Mouse (Mus musculus): Measurements from ENCODE around the gene Hpse2. TPM values are rescaled to one million over a fixed set of nuclear protein-coding genes. Genes with fewer than 3 reads are reported as not detected.

The Hpse2 gene
- polyA plus RNA-seq, 1 experiment from 2014 or later: 7.1 TPM

DNA sequence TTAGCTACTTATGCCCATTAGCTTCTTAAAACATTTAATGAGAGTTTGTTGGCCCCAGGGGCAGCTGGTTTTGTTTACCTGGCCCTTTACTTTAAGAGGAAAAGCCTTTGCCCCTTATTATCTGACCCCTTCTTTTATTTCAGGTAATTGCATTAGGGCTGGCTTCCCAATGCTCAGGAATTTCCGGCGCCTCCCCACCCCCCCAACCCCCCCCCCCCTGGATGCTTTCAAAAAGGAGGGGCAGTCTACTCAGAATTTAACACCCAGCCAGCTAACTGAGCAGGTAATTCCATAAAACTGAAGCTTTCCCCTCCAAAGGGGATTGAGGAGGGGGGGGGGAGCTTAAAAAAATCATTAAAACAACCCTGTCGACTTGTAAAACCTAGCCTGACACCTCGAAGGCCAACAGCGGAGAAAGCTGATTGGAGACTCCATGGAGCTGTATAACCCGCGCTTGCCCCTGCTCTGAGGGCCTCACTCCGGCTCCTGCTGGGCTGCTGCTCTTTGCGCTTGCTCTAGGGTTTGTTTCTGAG, 451.4 kb downstream of the Hpse2 start:
- H3K4me1 ChIP-seq: peaks cover 9% of the 10 kb centered on the region

DNA sequence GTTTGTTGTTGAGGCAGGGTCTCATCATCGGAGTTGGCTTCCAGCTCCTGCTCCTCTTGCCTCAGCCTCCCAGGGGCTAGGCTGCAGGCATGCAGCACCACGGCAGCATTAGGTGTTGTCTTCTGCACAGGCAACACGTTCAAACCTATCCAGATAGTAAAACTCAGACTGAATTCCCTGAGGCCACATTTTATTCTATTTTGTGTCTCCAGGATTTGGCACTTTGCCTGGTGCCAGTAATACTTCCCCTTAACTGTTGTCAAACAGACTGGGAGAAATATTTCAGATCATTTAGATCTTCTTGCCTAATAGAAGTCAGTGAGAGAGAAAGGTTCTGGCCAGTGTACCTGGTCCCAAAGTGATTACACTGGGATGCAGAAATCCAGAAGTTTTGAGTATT, 458.5 kb downstream of the Hpse2 start:
- no peak overlapping the region for H3K27ac ChIP-seq
- no peaks in the 10 kb centered on the region for H3K27me3 ChIP-seq
- H3K9ac ChIP-seq: no peak overlapping the region
- WGBS: 23% methylated on average over 3 of the region's 3 CpGs
- H3K4me3 ChIP-seq: no peak overlapping the region
- 0 out of 2 replicates have a peak, but pooled peaks cover 6% of the 10 kb centered on the region for H3K4me1 ChIP-seq
- no peak for ATAC-seq (ENCODE audit: insufficient number of reproducible peaks, low FRiP score, low TSS enrichment, low read depth)
- H3K9me3 ChIP-seq: no peaks in the 10 kb centered on the region
- no peak overlapping the region for H3K4me2 ChIP-seq
- no peaks in the 10 kb centered on the region for H3K36me3 ChIP-seq

More for the DNA sequence above, 451.4 kb downstream of the Hpse2 start:
- Histone ChIP-seq H3K27me3 (no peaks in the 10 kb centered on the region), H3K4me2 (no peak overlapping the region), H3K36me3 (no peaks in the 10 kb centered on the region), H3K9me3 (no peaks in the 10 kb centered on the region; the same call in 1 of the 2 replicates), H3K4me3 (no peak overlapping the region), H3K27ac (no peak overlapping the region), H3K9ac (no peak overlapping the region)
- ATAC-seq (ENCODE audit: insufficient number of reproducible peaks, low FRiP score, low TSS enrichment, low read depth): no peak
- 9% methylated on average over 9 of the region's 9 CpGs for WGBS

DNA sequence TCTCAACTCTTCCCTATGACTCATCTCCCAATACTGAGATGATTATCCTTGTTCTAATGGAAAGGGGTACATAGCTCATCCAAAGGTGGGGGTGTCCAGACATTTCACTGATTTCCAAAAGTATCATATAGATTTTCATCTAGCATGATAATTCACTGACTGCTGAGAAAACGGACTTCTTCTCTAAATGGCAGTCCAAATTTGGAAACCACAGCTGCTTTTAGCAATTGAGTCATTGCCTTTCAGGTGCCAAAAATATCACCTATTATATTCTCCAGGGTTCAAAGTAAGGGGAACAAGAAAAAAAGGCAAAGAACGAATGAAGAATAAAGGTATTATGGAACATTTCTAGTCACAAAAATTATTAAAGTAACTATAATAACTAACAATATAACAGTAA, 459.9 kb downstream of the Hpse2 start:
- ATAC-seq (ENCODE audit: insufficient number of reproducible peaks, low FRiP score, low TSS enrichment, low read depth): no peak
- 48% methylated on average over 2 of the region's 2 CpGs for WGBS

DNA sequence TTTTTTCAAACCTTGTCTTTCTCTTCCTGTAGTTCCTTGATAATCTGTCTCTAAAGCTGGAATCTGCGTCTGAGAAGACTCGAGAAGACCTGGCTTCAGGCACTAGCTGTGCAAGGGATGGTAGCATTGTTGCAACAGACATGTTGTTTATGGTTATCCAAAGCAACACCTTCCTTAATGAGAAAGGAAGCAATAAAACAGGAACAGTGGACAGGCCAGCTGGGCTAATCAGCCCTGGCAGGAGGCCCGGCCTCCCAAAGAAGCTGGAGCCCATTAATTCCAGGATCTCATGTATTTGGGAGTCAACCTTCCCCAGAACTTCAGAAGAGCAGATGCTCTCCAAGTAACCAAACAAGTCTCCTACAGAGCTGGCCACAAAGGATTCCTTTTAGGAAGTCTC, 465.5 kb downstream of the Hpse2 start:
- no peak for ATAC-seq (ENCODE audit: insufficient number of reproducible peaks, low FRiP score, low TSS enrichment, low read depth)
- H3K4me2 ChIP-seq: no peak overlapping the region
- no peaks in the 10 kb centered on the region for H3K9me3 ChIP-seq
- no peaks in the 10 kb centered on the region for H3K27me3 ChIP-seq
- H3K4me3 ChIP-seq: no peak overlapping the region
- WGBS: 24% methylated on average over 3 of the region's 3 CpGs
- no peak overlapping the region for H3K9ac ChIP-seq
- H3K36me3 ChIP-seq: no peaks in the 10 kb centered on the region
- no peak overlapping the region for H3K27ac ChIP-seq
- no peaks in the 10 kb centered on the region for H3K4me1 ChIP-seq

More for the DNA sequence above, 459.9 kb downstream of the Hpse2 start:
- Histone ChIP-seq H3K27me3 (no peaks in the 10 kb centered on the region), H3K9ac (no peak overlapping the region), H3K27ac (no peak overlapping the region), H3K4me2 (no peak overlapping the region), H3K9me3 (no peaks in the 10 kb centered on the region), H3K36me3 (no peaks in the 10 kb centered on the region), H3K4me1 (0 out of 2 replicates have a peak, but pooled peaks cover 6% of the 10 kb centered on the region), H3K4me3 (no peak overlapping the region)

DNA sequence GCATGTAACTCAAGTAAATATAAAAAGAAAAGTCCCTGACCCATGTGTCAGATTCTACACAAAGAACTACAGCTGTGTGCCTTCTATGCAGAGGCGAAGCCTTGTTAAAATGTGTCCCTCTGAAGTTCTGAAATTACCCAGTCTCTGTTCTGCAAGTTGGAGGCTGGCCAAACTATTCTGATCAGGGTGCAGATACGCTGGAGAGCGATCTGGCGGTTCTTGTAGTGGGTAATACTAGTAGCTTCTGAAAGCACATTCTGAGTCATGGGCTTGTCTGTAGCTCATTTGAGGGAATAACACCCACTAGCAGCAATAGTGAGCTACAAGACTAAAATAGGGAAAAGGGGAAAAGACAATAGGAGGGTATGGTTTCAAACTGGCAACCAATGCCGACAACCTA, 474.5 kb downstream of the Hpse2 start:
- H3K4me1 ChIP-seq: 0 out of 2 replicates have a peak, but pooled peaks cover 4% of the 10 kb centered on the region
- H3K4me2 ChIP-seq: no peak overlapping the region
- H3K27me3 ChIP-seq: no peaks in the 10 kb centered on the region
- no peak overlapping the region for H3K27ac ChIP-seq
- H3K9ac ChIP-seq: no peak overlapping the region
- H3K4me3 ChIP-seq: no peak overlapping the region
- no peak for ATAC-seq (ENCODE audit: insufficient number of reproducible peaks, low FRiP score, low TSS enrichment, low read depth)
- H3K9me3 ChIP-seq: no peaks in the 10 kb centered on the region
- 43% methylated on average over 5 of the region's 5 CpGs for WGBS
- no peaks in the 10 kb centered on the region for H3K36me3 ChIP-seq

DNA sequence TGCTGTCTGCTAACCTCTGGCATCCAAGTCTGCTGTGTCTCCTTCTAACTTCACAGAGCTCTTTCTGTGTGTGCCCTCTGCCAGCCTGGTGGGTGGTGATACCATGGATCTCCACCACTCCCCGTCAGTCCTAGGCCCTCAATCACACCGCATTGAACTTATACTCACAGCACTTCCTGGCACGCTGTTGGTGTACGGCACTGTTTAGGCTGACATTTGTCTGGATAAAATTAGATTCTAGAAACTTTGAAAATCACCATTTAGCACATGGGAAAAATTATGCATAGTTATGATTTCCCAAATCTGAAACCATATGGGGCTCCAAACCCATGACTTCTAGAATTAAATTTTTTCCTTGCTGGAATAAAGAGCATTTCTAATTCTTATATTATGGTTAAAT, 478.4 kb downstream of the Hpse2 start:
- H3K4me2 ChIP-seq: no peak overlapping the region
- ATAC-seq (ENCODE audit: insufficient number of reproducible peaks, low FRiP score, low TSS enrichment, low read depth): no peak
- H3K4me3 ChIP-seq: no peak overlapping the region
- H3K36me3 ChIP-seq: no peaks in the 10 kb centered on the region
- no peak overlapping the region for H3K9ac ChIP-seq
- H3K27ac ChIP-seq: no peak overlapping the region
- H3K9me3 ChIP-seq: no peaks in the 10 kb centered on the region
- WGBS: 72% methylated on average over 4 of the region's 4 CpGs
- no peaks in the 10 kb centered on the region for H3K27me3 ChIP-seq
- 0 out of 2 replicates have a peak, but pooled peaks cover 4% of the 10 kb centered on the region for H3K4me1 ChIP-seq

DNA sequence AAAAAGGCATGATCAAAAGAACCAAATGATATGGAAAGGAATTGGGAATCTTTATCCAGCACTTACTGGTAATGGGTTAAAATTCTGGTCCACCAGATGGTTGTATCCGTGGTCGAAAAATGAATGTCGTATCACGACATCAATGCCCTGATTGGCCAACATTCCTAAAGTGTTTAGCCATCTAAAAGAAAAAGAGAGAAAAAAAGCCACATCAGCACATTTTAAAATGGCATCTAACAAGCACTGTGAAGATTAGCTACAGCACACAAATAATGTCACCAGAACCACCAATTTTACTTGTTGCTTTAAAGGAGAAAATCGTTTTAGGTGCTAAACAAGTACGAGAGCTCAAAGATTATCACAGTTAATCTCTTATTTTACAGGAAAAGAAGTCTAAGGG, 479.6 kb downstream of the Hpse2 start:
- Histone ChIP-seq H3K27me3 (no peaks in the 10 kb centered on the region), H3K27ac (no peak overlapping the region), H3K4me1 (0 out of 2 replicates have a peak, but pooled peaks cover 4% of the 10 kb centered on the region), H3K9ac (no peak overlapping the region), H3K4me3 (no peak overlapping the region), H3K36me3 (no peaks in the 10 kb centered on the region), H3K4me2 (no peak overlapping the region), H3K9me3 (no peaks in the 10 kb centered on the region)
- 70% methylated on average over 6 of the region's 6 CpGs for WGBS
- no peak for ATAC-seq (ENCODE audit: insufficient number of reproducible peaks, low FRiP score, low TSS enrichment, low read depth)

DNA sequence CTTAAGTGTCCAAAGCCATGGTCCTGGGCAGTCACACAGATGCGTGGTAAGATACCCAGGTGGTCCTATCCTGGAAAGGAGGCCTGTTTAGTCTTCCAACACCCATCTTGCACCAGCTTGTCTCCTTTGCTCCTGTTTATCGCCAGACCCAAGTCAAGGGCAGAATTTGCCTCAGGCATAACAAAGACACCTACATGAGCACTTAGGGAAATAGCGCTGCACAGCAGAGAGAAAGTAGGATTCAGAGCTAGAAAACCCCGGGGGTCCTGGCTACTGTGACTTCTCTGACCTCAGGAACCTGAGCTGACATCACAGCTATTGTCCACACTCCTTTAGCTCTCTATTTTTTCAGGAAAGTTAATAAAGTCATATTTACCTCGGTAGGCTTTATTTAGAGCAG, 481.8 kb downstream of the Hpse2 start:
- H3K4me2 ChIP-seq: no peak overlapping the region
- no peak overlapping the region for H3K4me3 ChIP-seq
- no peak overlapping the region for H3K27ac ChIP-seq
- 72% methylated on average over 5 of the region's 5 CpGs for WGBS
- H3K4me1 ChIP-seq: 0 out of 2 replicates have a peak, but pooled peaks cover 3% of the 10 kb centered on the region
- no peaks in the 10 kb centered on the region for H3K27me3 ChIP-seq
- no peaks in the 10 kb centered on the region for H3K36me3 ChIP-seq
- ATAC-seq (ENCODE audit: insufficient number of reproducible peaks, low FRiP score, low TSS enrichment, low read depth): no peak
- H3K9ac ChIP-seq: no peak overlapping the region
- H3K9me3 ChIP-seq: no peaks in the 10 kb centered on the region

DNA sequence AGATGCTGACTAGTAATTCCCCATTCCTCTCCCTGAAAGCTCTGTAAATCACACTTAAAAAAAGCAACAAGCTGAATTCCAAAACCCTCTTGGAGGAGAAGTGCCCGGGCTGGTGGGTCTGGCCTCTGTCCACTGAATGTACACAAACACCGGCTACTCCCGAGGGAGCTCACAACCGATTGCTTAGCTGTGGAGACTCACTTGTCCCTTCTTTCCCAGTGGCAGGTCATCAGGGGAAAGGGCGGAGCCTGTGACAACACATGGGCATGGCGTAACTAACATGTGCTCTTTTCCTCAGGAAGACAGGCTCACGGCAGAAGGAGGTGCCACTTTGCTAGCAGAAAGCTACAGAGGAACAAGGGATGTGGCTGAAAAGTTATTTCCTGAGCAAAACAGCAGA, 483.4 kb downstream of the Hpse2 start:
- H3K9ac ChIP-seq: no peak overlapping the region
- ATAC-seq (ENCODE audit: insufficient number of reproducible peaks, low FRiP score, low TSS enrichment, low read depth): no peak
- H3K4me2 ChIP-seq: no peak overlapping the region
- no peaks in the 10 kb centered on the region for H3K27me3 ChIP-seq
- H3K4me1 ChIP-seq: no peaks in the 10 kb centered on the region
- no peak overlapping the region for H3K27ac ChIP-seq
- 52% methylated on average over 7 of the region's 7 CpGs for WGBS
- H3K36me3 ChIP-seq: no peaks in the 10 kb centered on the region
- H3K9me3 ChIP-seq: no peaks in the 10 kb centered on the region
- H3K4me3 ChIP-seq: no peak overlapping the region

DNA sequence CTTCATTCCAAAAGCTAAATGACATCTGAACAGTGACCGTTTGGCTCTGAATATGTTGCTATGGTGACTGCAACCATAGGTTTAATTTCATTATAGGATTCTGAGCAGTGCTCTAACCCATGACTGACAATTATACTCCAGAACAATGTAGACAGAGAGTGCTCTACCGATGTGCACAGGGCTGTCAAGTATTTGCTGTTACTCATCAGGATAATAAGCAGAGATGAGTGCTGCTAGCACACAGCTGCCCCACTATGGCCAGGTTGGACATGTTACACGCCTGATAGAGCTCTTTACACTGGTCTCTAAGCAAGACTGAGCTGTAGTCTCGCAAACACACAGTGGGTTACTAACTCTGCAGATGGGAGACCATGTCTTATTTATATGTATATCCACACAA, 483.9 kb downstream of the Hpse2 start:
- no peaks in the 10 kb centered on the region for H3K4me1 ChIP-seq
- H3K27me3 ChIP-seq: no peaks in the 10 kb centered on the region
- H3K27ac ChIP-seq: no peak overlapping the region
- H3K36me3 ChIP-seq: no peaks in the 10 kb centered on the region
- H3K4me2 ChIP-seq: no peak overlapping the region
- H3K9ac ChIP-seq: no peak overlapping the region
- no peaks in the 10 kb centered on the region for H3K9me3 ChIP-seq
- WGBS: 77% methylated on average over 4 of the region's 4 CpGs
- no peak overlapping the region for H3K4me3 ChIP-seq
- ATAC-seq (ENCODE audit: insufficient number of reproducible peaks, low FRiP score, low TSS enrichment, low read depth): no peak

DNA sequence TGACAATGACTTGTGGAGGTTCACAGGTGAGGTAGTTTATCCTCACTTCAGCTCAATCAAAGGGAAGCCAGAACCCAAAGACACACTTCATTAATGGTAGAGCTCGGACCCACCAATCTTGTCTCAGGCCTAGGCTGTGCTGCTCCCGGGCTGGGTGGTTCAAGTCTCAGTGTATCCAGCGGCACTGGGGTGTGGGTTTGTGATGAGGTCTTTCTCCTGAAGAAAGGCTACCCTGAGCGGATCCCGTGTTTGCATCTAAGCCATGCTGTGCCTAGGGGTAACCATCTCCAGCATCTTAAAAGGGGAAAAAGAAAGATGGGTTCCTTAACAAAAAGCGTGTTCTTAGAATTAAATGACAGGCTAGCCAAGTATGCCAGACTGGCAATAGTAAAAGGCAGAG, 484.3 kb downstream of the Hpse2 start:
- Histone ChIP-seq H3K4me1 (no peaks in the 10 kb centered on the region), H3K4me2 (no peak overlapping the region), H3K36me3 (no peaks in the 10 kb centered on the region), H3K4me3 (no peak overlapping the region), H3K27ac (no peak overlapping the region), H3K9me3 (no peaks in the 10 kb centered on the region), H3K27me3 (no peaks in the 10 kb centered on the region), H3K9ac (no peak overlapping the region)
- ATAC-seq (ENCODE audit: insufficient number of reproducible peaks, low FRiP score, low TSS enrichment, low read depth): no peak
- 87% methylated on average over 6 of the region's 6 CpGs for WGBS

DNA sequence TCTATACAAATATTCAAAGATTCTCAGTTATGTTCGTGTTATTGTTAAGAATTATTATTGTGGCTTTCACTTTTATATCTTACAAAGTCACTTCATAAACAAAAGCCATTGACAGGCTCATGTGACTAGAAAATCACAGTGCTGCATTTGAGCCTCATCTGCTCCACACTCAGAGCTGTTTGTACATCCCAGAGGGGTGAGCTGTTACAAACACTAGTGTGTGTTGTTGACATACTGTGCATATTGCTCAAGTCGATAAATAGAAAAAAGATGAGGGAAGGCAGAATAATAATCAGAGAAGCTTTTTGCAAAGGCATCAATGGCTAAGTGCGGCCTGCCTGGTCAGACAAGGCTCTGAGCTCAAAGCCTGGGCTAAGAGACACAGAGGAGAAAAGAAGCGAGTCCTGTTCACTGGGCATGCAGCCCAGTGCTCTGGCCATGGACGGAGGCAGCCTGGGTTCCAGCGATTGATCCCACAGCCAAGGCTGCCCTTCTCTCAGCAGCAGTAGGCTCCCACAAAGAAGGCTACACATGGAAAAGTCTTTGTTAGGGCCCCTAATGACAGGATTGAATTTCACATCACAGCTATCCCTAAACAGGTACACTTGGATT, 485.6 kb downstream of the Hpse2 start:
- Histone ChIP-seq H3K27me3 (no peaks in the 10 kb centered on the region), H3K4me3 (no peak overlapping the region), H3K4me2 (no peak overlapping the region), H3K4me1 (no peaks in the 10 kb centered on the region), H3K9ac (no peak overlapping the region), H3K36me3 (no peaks in the 10 kb centered on the region), H3K27ac (no peak overlapping the region), H3K9me3 (no peaks in the 10 kb centered on the region)
- WGBS: 66% methylated on average over 6 of the region's 6 CpGs
- ATAC-seq (ENCODE audit: insufficient number of reproducible peaks, low FRiP score, low TSS enrichment, low read depth): no peak

DNA sequence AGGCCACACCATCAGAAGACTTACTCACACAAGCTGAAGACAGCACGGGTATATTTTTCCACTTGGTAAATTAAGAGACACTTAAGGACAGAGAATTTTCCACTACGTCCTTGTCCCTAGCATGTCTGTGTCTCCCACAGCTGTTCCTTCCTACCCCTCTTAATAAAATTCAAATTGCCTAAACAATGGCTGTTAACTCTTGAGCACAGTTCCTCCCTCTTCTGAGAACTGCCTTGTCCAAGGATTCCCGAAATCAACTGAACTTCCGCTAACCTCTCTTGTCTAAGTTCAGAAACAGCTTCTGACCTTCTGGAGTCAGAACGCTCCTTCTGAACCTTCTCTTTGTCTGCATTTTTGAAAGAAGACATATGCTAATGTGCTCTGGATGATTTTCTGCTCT, 496.6 kb downstream of the Hpse2 start:
- no peak overlapping the region for H3K4me2 ChIP-seq
- no peak overlapping the region for H3K4me3 ChIP-seq
- no peaks in the 10 kb centered on the region for H3K27me3 ChIP-seq
- H3K4me1 ChIP-seq: no peaks in the 10 kb centered on the region
- no peak for ATAC-seq (ENCODE audit: insufficient number of reproducible peaks, low FRiP score, low TSS enrichment, low read depth)
- H3K9me3 ChIP-seq: no peaks in the 10 kb centered on the region
- no peak overlapping the region for H3K27ac ChIP-seq
- WGBS: 62% methylated on average over 5 of the region's 5 CpGs
- no peak overlapping the region for H3K9ac ChIP-seq
- no peaks in the 10 kb centered on the region for H3K36me3 ChIP-seq
